Mouse (Mus musculus): ENCODE results near the gene Tnfaip2. TPM values are rescaled to one million over a fixed set of nuclear protein-coding genes. Genes with fewer than 3 reads are reported as not detected.

Gene Tnfaip2
- under 1 TPM; 0.40 to 0.93 TPM for total RNA-seq (2021)
- long read RNA-seq, experiment 1, result 0 reads
- long read RNA-seq, experiment 2, result 0 reads

GRCm38 (mm10) chr12:111442309-111443010 lies at the start of gene Tnfaip2:
TSS of gene Tnfaip2 (plus strand) at chr12:111442469.
- intact Hi-C loops (cut with DNase I), result no loop called here
- no peak for DNase-seq (ENCODE audit: low spot score in 2 of 2)

GRCm38 (mm10) chr12:111394008-111394407 lies 48.3 kb upstream of the Tnfaip2 start:
- intact Hi-C loops (cut with DNase I), result no loop called here
- DNase-seq (ENCODE audit: low spot score in 2 of 2), result no peak

GRCm38 (mm10) chr12:111396997-111397396 lies 45.3 kb upstream of the Tnfaip2 start:
- DNase-seq (ENCODE audit: low spot score in 2 of 2), result no peak
- intact Hi-C loops (cut with DNase I), result no loop called here

DNA sequence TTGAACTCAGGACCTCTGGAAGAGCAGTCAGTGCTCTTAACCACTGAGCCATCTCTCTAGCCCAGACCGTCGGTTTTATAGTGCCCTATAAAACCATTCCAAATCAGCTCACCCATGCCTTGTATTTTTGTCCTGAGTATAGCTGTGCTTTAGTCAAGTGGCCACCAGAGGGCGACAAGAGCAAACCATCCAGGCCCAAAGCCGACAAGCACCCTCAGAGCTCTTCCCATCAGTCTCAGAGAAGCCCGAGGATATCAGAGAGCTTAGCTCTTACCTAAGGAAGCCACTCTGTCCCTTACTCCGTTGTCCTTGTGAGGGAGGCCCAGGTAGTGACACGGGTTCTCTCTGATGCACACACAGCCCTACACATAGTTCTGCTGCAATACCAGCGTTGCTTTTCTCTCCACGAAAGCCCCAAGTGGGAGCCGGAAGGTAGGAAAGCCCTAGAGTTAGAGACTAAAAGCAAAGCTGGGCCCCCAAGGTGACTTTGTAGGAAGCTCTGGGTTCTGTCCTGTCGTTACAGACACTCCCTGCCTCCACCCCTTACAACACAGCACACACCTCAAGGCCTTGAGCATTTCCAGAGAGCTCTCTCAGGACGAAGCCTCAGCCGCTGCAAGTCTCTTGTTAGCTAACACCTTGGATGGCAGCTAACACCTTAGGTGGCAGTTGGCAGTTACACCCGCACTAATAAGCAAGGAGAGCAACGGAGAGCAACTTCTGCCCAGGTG lies 40.6 kb upstream of the Tnfaip2 start:
- peak; percentile 85 for DNase-seq (ENCODE audit: low spot score in 2 of 2)
- intact Hi-C loops (cut with DNase I), result no loop called here

DNA sequence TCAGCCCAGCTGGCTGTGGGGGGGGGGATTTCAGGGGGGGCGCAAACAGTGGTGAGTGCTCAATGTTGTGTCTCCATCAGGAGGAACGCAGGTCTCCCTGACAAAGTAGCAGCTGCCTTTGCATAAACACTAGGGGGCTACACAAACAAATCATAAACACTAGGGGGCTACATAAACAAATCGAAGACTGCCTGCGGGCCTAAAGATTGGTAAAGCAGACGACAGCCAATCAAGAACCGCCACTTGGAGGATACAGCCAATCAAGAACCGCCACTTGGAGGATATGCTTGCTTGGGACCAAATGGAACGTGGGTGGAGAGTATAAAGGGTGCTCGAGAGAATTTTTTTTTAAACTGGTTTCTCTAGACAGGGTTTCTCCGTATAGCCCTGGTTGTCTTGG lies 37.4 kb upstream of the Tnfaip2 start:
- no peak for DNase-seq (ENCODE audit: low spot score in 2 of 2)
- intact Hi-C loops (cut with DNase I), result no loop called here

GRCm38 (mm10) chr12:111406622-111407021 lies 35.6 kb upstream of the Tnfaip2 start, which contains the start of gene Lbhd2:
TSS of gene Lbhd2 (plus strand) at chr12:111406809.
- intact Hi-C loops (cut with DNase I), result no loop called here
- DNase-seq (ENCODE audit: low spot score in 2 of 2), result no peak

GRCm38 (mm10) chr12:111409583-111409982 lies 32.7 kb upstream of the Tnfaip2 start:
- peak in 1 of 2 experiments; percentile 28 for DNase-seq (ENCODE audit: low spot score in 2 of 2)
- intact Hi-C loops (cut with DNase I), result no loop called here

- intact Hi-C loops (cut with DNase I), result no loop called here
- no peak for DNase-seq (ENCODE audit: low spot score in 2 of 2)
Observed at GRCm38 (mm10) chr12:111411631-111412355, 30.5 kb upstream of the Tnfaip2 start.

DNA sequence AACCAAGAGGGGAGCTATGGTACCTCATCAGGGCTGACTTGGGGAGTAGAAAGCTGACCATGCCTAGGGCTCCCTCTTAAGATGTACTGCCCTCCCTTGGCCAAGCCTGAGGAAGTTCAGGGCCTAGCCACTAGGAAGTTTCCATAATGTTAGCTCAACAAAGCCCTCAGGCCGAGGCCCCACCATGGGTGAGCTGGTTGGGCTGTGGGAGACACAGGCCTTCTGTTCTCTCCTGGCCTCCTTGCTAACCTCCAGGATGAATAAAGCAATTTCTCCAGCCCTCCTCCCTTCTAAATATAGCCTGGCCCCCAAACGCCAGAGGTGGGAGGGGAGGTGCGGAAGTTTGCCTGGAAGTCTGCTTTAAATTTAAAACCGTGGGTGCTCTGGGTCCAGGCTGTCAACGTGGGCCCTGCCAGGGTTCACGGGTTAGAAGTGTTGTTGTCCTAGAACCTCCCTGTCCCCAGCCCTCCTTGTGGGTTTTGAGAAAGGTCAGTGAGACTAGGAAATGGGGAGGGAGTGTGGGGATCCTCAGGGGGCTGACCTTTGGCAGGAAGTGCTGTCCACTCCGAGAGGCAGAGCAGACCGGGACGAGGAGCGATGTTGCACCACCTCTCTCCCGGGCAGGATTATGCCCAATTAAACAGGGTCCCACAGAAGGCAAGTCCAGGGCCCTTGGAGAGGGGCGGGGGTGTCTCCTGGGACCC lies 29.5 kb upstream of the Tnfaip2 start:
- intact Hi-C loops (cut with DNase I), result no loop called here

GRCm38 (mm10) chr12:111413300-111413699 lies 29.0 kb upstream of the Tnfaip2 start:
- peak; percentile 89 to 90 for DNase-seq (ENCODE audit: low spot score in 2 of 2)
- intact Hi-C loops (cut with DNase I), result no loop called here

More for the DNA sequence above, 29.5 kb upstream of the Tnfaip2 start:
- no peak for DNase-seq (ENCODE audit: low spot score in 2 of 2)

- intact Hi-C loops (cut with DNase I), result no loop called here
- no peak for DNase-seq (ENCODE audit: low spot score in 2 of 2)
Observed at GRCm38 (mm10) chr12:111416921-111417779, 25.1 kb upstream of the Tnfaip2 start, which contains the start of gene Exoc3l4. TSS of gene Exoc3l4 (plus strand) at chr12:111417017.

GRCm38 (mm10) chr12:111419918-111420317 lies 22.4 kb upstream of the Tnfaip2 start:
- DNase-seq (ENCODE audit: low spot score in 2 of 2), result no peak
- intact Hi-C loops (cut with DNase I), result loop anchor here (10.0 kb wide), 1 partner anchor 225 kb away; no protein-coding TSS in a partner anchor

- intact Hi-C loops (cut with DNase I), result loop anchor here (10.0 kb wide), 1 partner anchor 224 kb away; no protein-coding TSS in a partner anchor
- no peak for DNase-seq (ENCODE audit: low spot score in 2 of 2)
Observed at GRCm38 (mm10) chr12:111420946-111421709, 21.1 kb upstream of the Tnfaip2 start.

GRCm38 (mm10) chr12:111422852-111423251 lies 19.4 kb upstream of the Tnfaip2 start:
- intact Hi-C loops (cut with DNase I), result loop anchor here (10.0 kb wide), 1 partner anchor 222 kb away; no protein-coding TSS in a partner anchor
- no peak for DNase-seq (ENCODE audit: low spot score in 2 of 2)

- intact Hi-C loops (cut with DNase I), result loop anchor here (10.0 kb wide), 1 partner anchor 221 kb away; no protein-coding TSS in a partner anchor
- no peak for DNase-seq (ENCODE audit: low spot score in 2 of 2)
Observed at GRCm38 (mm10) chr12:111423570-111424129, 18.6 kb upstream of the Tnfaip2 start.

DNA sequence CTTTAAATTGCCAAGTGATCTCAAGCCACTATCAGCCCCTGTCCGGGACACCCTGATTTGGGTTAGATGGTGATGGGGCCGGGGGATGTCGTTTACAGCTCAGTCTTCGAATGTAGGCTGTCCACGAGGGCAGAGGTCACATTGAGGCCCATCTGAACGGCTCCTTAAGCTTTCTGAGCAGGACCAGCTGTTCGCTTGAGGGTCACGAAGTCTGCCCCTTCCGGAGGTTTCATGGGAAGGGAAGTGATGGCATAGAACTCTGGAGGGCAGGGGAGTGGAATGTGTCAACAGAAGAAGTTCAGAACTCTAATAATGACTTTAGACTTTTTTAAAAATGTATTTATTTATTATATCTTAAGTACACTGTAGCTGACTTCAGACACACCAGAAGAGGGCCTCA lies 17.7 kb upstream of the Tnfaip2 start:
- intact Hi-C loops (cut with DNase I), result loop anchor here (10.0 kb wide), 1 partner anchor 220 kb away; no protein-coding TSS in a partner anchor
- DNase-seq (ENCODE audit: low spot score in 2 of 2), result no peak

DNA sequence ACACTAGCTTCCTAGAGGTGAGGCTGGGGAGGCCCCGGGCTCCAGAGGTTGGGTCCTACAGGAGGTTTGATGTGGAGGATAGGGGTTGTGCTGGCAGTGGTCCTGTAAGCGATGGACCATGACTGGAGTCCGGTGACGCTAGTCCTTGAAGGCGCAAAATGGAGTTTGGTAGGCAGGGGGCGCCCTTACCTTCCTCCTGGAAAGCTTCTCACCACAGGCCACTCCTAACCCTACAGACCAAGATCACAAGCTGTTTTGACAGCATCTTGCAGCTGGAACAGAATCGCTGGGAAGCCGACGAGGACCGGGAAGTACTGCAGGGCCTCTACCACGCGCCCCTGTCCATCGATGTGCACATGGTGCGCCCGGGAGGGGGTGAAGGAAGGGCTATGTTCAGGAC lies 17.0 kb upstream of the Tnfaip2 start:
- DNase-seq (ENCODE audit: low spot score in 2 of 2), result peak; percentile 81 to 86
- intact Hi-C loops (cut with DNase I), result loop anchor here (5.0 to 10.0 kb wide), 2 partner anchors 77 to 220 kb away; no protein-coding TSS in a partner anchor

Measured in left cerebral cortex, postnatal 14 days (tissue).